ENCODE assay signal across 12 mouse cellular contexts in the genomic region with DNA sequence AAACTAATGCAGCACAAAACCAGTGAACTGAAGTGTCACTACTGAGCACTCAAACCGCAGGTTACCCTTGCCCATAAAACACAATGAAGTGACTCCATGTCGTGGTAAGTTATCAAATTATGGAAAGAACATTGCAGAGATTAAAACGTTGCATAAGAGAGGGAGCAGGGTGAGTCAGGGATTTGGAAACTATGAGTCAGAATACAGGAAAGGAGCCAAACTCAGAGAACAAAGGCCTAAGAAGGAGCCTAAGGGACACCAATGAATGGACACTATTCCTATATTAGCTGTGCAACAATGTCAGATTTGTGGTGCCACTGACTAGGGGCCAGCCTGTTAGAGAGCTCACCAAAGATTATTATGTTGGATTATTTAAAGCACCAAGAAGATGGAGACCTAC. TPM values are rescaled to one million over a fixed set of nuclear protein-coding genes. Genes with fewer than 3 reads are reported as not detected.
DNase-seq lines count a peak whose midpoint lies in the region; ATAC-seq lines count a peak whose summit lies in the region.
"Had no signal": no experiment of that assay in that cellular context is flagged by ENCODE, and none has a peak within 500 bp of the region (broad histone marks: within the 10 kb centered on the region; RNA-seq: fewer than 3 reads in every experiment).

No protein-coding gene starts in this region.

- WGBS in liver, embryonic 12.5 days (ENCODE audit: insufficient replicate concordance): 50% methylated on average over 3 of the region's 3 CpGs
- WGBS in kidney, embryonic 14.5 days: 74% methylated on average over 3 of the region's 3 CpGs

- peak; percentile 8 for DNase-seq in layer of hippocampus, adult 11-12 months (ENCODE audit: low spot score)
- DNase-seq in layer of hippocampus, postnatal 10 days (ENCODE audit: low spot score in 2 of 2): no peak
- DNase-seq in 416B (ENCODE audit: low read depth): peak; percentile 68
- DNase-seq in adrenal gland, adult 8-10 months: peak; percentile 41
- DNase-seq in heart, postnatal 10 days: peak; percentile 21 to 36
- DNase-seq: cerebellum, postnatal 25 days; gastrocnemius, postnatal 10 days; kidney, postnatal 4 days had no signal

- H3K9me3 ChIP-seq in liver, embryonic 12.5 days (replicated peaks): no peaks in the 10 kb centered on the region
- no peaks in the 10 kb centered on the region for H3K9me3 ChIP-seq in kidney, embryonic 14.5 days (ENCODE audit: control insufficient read depth, low read length)
- H3K9me3 ChIP-seq: stomach, embryonic 15.5 days had no signal

- ATAC-seq in megakaryocyte progenitor cell, adult 5-6 weeks (replicated peaks; ENCODE audit: poor library complexity): no peak
- no peak for ATAC-seq in liver, embryonic 12.5 days
- ATAC-seq in kidney, embryonic 14.5 days (ENCODE audit: low FRiP score, low TSS enrichment): no peak

- H3K27ac ChIP-seq in liver, embryonic 12.5 days: no peak overlapping the region
- no peak overlapping the region for H3K27ac ChIP-seq in kidney, embryonic 14.5 days (ENCODE audit: low read depth, low read length)
- H3K27ac ChIP-seq: stomach, embryonic 15.5 days had no signal

- intact Hi-C loops in heart, postnatal 10 days (cut with DNase I): no loop called here

- H3K9ac ChIP-seq in liver, embryonic 12.5 days: no peak overlapping the region
- no peak overlapping the region for H3K9ac ChIP-seq in kidney, embryonic 14.5 days (ENCODE audit: low read depth, low read length)
- H3K9ac ChIP-seq: stomach, embryonic 15.5 days had no signal

- H3K4me2 ChIP-seq in liver, embryonic 12.5 days: no peak overlapping the region
- H3K4me2 ChIP-seq in kidney, embryonic 14.5 days (replicated peaks; ENCODE audit: low read depth, low read length): no peak overlapping the region
- H3K4me2 ChIP-seq: stomach, embryonic 15.5 days had no signal

- no peaks in the 10 kb centered on the region for H3K36me3 ChIP-seq in liver, embryonic 12.5 days
- no peaks in the 10 kb centered on the region for H3K36me3 ChIP-seq in kidney, embryonic 14.5 days (ENCODE audit: control insufficient read depth, insufficient read depth, low read length)
- H3K36me3 ChIP-seq: stomach, embryonic 15.5 days had no signal

- no peaks in the 10 kb centered on the region for H3K27me3 ChIP-seq in liver, embryonic 12.5 days (replicated peaks)
- H3K27me3 ChIP-seq in kidney, embryonic 14.5 days (ENCODE audit: control insufficient read depth, insufficient read depth, low read length): no peaks in the 10 kb centered on the region
- H3K27me3 ChIP-seq: stomach, embryonic 15.5 days had no signal

- H3K4me1 ChIP-seq in liver, embryonic 12.5 days: no peaks in the 10 kb centered on the region
- H3K4me1 ChIP-seq in kidney, embryonic 14.5 days (ENCODE audit: control insufficient read depth, insufficient read depth, low read length): no peaks in the 10 kb centered on the region
- H3K4me1 ChIP-seq: stomach, embryonic 15.5 days had no signal

- no peak overlapping the region for H3K4me3 ChIP-seq in liver, embryonic 12.5 days
- no peak overlapping the region for H3K4me3 ChIP-seq in kidney, embryonic 14.5 days (ENCODE audit: low read length)
- H3K4me3 ChIP-seq: stomach, embryonic 15.5 days had no signal

RNA-seq across cellular contexts. Expression of gene Efemp1, which starts 53.3 kb away (rescaled TPM):
- 1 to 10 TPM; 2.2 to 3.4 TPM for total RNA-seq in layer of hippocampus, postnatal 10 days (2021)
- total RNA-seq in adrenal gland, adult 8-10 months (2022): 10 to 100 TPM; 38.7 to 51.8 (median 47.0) TPM
- 10 to 100 TPM; 12.5 to 17.1 TPM for total RNA-seq in heart, postnatal 10 days (2021)
- total RNA-seq in megakaryocyte progenitor cell, adult 5-6 weeks (2015): not detected in 2 replicates
- not detected in 2 replicates for total RNA-seq in megakaryocyte progenitor cell, adult 5-6 weeks (2017)
- 2.8 and 3.1 TPM in 2 replicates for polyA plus RNA-seq in liver, embryonic 12.5 days (2016; fragmentation: Nextera tagmentation; extraction: Ambion mirVana)
- polyA plus RNA-seq in kidney, embryonic 14.5 days (2014; fragmentation: Nextera tagmentation; extraction: Ambion mirVana): 11.5 and 12.8 TPM in 2 replicates

Comparison
In these comparisons a context has a peak if more than half of its experiments do, and no peak if none do; other contexts are left out.
1. DNase-seq: peak in layer of hippocampus, adult 11-12 months (single experiment), 416B (single experiment), adrenal gland, adult 8-10 months (single experiment) and heart, postnatal 10 days (2 of 2); none in layer of hippocampus, postnatal 10 days (0 of 2).